Mouse (Mus musculus) kidney, postnatal 4 days (tissue): ENCODE data around the gene Btc.

ENCODE experiments used
- DNase-seq, 2 experiments: peaks; one replicate each; pipeline ENCODE4 v3.0.0; 2021; ENCODE audit warnings: mixed read lengths in 2 of 2

Btc gene

GRCm38 (mm10) chr5:91402339-91403211 is at the start of gene Btc:
Gene Btc (minus strand): TSS chr5:91402994.
- DNase-seq: peak; percentile 64 to 81

- peak; percentile 7 to 16 for DNase-seq
These were observed 42.3 kb upstream of the Btc start for GRCm38 (mm10) chr5:91444981-91445517.

DNA sequence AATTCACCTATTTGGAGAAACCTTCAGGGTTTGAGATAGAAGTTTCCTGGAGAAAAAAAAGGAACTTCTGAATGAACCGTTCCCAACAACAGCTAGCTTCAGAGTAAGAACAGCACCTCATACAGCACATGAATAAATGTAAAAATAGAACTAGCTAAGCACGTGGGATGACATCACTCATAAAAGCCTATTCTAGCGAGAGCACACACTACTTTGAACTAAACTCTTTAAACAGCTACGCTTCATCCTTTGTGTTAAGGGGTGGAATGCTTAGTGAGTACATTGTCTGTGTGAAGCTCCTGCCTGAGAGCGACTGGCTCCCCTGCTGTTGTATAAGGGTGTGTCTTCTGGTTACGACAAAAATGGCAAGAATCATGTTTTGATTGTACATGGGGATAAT is 33.8 kb upstream of the Btc start:
- no peak for DNase-seq

DNA sequence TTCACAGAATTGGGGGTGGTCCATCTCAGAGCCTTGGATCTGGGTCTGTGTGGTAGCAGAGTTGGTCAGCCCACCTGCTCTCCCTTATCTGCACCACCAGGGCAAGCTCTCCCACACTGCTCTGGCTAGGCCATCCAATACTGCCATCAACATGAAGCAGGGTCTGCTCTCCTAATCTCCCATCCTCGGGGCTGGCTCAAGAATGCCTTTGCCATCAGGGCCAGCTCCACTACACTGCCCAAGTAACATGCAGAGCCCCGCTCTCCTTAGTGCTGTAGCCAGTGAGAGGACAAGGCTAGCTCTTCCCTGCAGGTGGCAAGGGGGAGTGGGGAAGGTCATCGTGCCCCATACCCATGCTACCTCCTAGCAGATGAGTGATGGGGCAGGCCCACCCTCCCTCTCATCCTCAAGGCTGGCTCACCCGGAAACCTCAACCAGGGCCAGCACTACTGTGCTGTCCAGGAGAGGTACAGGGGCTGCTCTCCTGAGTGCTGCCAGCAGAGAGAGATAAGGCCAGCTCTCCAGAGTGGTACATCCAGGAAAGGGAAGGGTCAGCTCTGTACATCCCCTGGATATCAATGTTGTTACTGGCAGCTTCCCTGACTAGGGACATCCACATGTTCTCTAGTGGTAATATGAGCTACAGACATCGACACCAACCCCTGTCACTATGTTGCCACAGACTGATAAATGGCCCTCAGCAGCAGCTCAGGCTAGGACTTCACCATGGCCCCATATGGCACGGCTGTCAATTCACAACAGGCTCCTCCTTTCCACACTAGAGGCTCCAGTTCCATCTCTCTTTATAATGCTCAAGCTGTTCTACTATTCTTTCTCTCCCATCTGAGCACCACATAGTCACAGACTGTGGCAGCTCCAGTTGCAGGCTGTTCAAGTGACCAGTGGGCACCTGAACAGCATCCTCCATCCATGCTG is 32.2 kb upstream of the Btc start:
- no peak for DNase-seq

- DNase-seq: no peak
These were observed 25.8 kb upstream of the Btc start for GRCm38 (mm10) chr5:91428547-91428946.

- DNase-seq: no peak
These were observed 11.0 kb upstream of the Btc start for GRCm38 (mm10) chr5:91413814-91414213.

- DNase-seq: no peak
These were observed 1.5 kb upstream of the Btc start for GRCm38 (mm10) chr5:91404263-91404662.

GRCm38 (mm10) chr5:91403281-91403680 is 487 bp upstream of the Btc start:
- no peak for DNase-seq

GRCm38 (mm10) chr5:91400493-91401096 is 2.2 kb downstream of the Btc start:
- DNase-seq: no peak

DNA sequence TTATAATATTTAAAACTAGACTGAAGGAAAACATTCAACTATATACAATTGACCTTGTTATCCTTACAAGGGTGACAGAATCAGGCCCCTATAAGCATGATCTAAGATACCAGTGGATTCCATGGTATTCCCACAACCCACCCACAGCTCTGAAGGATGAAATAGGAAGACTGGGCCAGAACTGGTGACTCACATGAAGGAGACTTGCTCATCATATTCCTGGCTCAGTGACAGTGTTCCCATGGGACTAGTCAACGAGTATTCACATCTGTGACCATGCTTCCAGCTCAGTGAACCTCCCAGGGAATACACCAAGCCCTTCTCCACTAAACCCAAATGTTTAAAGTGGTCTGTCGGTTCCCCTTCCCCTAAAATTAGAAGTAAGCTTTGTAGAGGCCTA is 27.3 kb downstream of the Btc start:
- no peak for DNase-seq

DNA sequence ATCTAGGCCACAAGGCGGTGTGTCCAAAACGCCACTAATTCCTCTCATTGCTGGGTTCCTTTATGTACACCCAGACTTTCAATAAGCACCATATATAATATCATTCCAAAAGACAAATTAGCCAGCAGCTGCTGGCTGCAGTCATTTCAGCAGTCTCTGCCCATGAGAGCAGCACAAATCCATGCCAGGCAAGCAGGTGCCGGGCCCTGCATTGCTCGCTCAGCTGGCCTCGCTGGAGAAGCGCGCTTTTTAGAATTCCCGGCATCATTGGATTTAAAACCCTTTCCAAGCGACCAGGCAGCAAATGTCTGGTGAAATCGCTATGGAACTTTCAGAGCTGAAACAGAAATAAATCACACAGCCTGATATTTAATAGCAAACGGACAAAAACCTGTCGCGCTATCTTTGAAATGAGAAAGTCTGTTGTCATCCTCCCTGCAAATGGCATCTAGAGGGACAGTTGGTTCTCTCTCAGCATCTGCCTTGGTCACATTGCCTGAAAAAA is 34.7 kb downstream of the Btc start:
- no peak for DNase-seq

- no peak for DNase-seq
These were observed 35.9 kb downstream of the Btc start for GRCm38 (mm10) chr5:91366925-91367324.

DNA sequence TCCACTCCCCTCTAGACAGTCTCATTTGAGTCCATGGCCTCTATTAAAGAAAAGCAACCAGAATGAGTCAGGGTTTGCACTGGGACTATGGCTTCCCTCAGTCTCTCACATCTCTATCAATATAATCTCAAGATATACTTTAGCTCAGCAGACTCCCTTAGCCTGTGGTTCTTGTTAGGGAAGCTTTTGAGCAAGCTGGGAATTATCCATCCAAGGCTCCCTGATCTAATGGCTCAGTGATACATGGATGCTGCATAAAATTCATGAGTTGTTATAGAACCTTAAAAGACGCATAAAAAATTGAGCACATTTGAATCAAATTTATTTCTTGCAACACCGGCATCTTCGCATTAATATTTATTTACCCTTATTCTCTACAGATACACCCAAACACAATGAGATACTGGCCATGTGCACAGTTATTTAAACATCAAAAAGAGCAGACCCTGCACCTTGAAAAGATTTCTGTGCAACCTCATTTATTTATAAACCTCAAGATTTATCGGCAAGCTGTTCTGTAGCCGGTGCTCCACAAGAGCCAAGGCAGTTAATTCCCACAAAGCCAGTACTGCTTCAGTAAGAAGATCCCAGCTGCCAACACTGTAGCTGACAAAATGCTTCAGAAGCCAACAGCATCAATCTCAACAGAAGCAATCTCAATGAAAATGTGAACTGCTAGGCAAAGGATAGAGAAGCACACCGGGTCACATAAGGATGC is 39.4 kb downstream of the Btc start:
- DNase-seq: no peak

GRCm38 (mm10) chr5:91352645-91353044 is 50.1 kb downstream of the Btc start:
- no peak for DNase-seq

DNA sequence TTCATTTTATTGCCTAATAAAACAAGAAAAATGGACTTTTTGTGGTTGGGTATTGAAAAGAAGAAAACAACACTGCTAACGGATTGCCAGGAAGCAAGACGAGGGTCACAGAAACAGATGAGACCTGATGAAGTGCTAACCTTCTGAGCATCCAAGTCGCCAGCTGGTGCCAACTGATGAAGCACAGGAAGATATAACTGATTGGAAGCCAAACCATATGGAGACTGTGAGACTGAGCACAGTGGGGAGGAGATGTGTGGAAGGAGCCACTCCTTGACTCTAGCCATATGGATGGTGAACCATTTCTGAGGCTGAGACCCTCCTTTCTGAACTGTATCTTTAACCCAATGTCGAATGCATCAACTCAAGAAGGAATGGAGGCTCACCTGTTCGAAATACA is 57.1 kb downstream of the Btc start:
- no peak for DNase-seq

- DNase-seq: no peak
These were observed 57.7 kb downstream of the Btc start for GRCm38 (mm10) chr5:91345064-91345463.

DNA sequence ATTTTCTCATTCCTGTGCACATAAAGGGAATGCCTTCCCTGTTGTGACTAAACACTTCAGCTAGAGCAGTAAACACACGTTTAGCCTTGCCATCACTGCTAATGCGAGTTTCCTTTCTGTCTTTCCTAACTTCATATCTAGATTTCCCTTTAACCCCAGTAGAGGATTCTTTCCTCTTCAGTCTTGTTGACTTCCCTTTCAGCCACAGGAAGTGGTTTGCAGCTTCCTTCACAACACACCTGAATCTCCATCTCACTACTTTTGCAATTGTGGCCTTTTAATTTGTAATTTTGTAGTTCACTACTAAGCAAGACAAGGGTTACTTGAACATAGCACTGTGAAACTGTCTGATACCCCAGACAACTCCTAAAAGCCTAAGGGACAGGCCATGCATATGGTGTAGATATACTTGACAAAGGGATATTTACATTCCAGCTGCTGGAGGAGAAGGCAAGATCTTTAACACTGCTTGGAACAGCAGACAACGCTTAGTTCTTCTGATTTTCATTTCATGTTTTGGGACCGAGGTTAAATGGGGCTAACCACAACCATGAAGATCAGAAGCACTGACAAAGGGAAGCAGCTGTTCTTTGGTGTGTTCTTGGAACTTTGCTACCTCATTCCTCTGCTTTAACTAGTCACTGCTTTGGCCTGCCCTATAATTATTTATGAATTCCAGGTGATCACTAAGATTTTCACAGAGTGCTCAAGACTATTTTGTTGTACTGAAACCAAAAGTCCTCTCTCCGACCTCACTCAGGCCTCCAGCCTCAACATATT is 60.6 kb downstream of the Btc start:
- DNase-seq: no peak

DNA sequence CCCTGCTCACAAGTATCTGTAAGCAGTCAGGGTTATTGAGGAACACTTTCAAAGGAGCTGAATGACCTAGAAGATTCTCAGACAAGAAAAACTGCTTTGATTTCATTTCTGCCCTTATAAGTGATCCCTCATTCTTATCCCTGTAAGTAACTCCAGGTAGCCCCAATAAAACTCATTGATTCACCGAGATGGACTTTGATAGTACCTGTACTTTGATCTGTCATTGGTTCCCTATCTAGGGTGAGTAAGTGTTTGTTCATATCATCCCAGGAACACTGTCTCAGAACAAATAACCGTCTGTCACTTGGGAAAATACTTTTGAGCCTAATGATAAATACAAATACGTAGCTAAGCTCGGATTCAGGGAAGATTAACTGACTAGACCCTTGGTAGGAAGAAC is 68.6 kb downstream of the Btc start:
- DNase-seq: no peak

GRCm38 (mm10) chr5:91332079-91332865 is 70.5 kb downstream of the Btc start:
- no peak for DNase-seq

DNA sequence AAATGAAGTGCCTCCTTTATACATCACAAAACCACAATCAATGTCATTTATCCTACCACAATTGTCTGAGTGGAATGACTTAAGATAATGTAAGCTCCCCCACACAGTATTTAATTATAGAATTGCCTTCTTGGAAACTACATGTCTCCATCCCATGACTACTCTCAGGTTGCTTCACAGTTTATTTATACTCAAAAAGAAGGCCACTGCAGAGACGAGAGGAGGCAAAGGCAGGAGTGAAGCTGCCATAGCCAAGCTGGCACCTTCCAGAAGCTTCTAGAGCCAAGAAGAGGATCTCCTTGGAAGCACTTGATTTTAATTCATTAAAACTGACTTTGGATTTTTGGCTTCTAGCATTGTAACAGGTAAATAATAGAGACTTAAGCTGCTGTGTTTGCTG is 81.0 kb downstream of the Btc start:
- DNase-seq: no peak
